19 mouse cellular contexts compared by ENCODE assay signal in the genomic region with DNA sequence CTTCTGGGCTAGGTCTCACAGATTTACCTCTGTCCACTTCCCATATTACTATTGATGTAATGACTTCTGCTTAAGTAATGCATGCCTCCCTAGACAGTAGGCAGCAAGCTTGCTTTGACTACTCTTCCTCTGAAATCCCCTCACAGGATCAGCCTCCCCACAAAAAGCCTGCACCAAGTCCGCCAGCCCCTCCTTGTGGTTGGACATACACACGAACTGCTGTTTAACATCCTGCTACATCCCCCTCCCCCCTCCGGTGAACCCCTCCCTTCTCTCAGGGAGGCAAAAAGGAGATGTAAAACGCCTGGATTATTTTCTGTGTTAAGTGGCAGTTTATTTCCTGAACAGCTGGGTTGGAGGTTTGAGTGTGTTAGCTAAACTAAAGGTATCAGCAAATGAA.
DNase-seq lines count a peak whose midpoint lies in the region; ATAC-seq lines count a peak whose summit lies in the region.
"Had no signal": no experiment of that assay in that cellular context is flagged by ENCODE, and none has a peak within 500 bp of the region (broad histone marks: within the 10 kb centered on the region; RNA-seq: fewer than 3 reads in every experiment).

No protein-coding gene starts in this region.

- H3K4me3 ChIP-seq in embryonic facial prominence, embryonic 14.5 days (ENCODE audit: low read depth, low read length): no peak overlapping the region
- no peak overlapping the region for H3K4me3 ChIP-seq in embryonic facial prominence, embryonic 10.5 days
- H3K4me3 ChIP-seq in hindbrain, embryonic 10.5 days: no peak overlapping the region
- H3K4me3 ChIP-seq: forebrain, embryonic 15.5 days; heart, embryonic 10.5 days; hindbrain, embryonic 13.5 days had no signal

- H3K4me1 ChIP-seq in embryonic facial prominence, embryonic 14.5 days (ENCODE audit: control insufficient read depth, insufficient read depth, low read length): no peaks in the 10 kb centered on the region
- H3K4me1 ChIP-seq in embryonic facial prominence, embryonic 10.5 days: no peaks in the 10 kb centered on the region
- no peaks in the 10 kb centered on the region for H3K4me1 ChIP-seq in hindbrain, embryonic 10.5 days (replicated peaks)
- H3K4me1 ChIP-seq: forebrain, embryonic 15.5 days; heart, embryonic 10.5 days; hindbrain, embryonic 13.5 days had no signal

- H3K9ac ChIP-seq in embryonic facial prominence, embryonic 14.5 days (ENCODE audit: low read depth, low read length): no peak overlapping the region
- H3K9ac ChIP-seq: forebrain, embryonic 15.5 days; hindbrain, embryonic 13.5 days had no signal

- H3K27me3 ChIP-seq in embryonic facial prominence, embryonic 14.5 days (replicated peaks; ENCODE audit: control insufficient read depth, insufficient read depth, low read length): no peaks in the 10 kb centered on the region
- H3K27me3 ChIP-seq in embryonic facial prominence, embryonic 10.5 days (replicated peaks; ENCODE audit: low read depth, poor library complexity, severe bottlenecking): no peaks in the 10 kb centered on the region
- no peaks in the 10 kb centered on the region for H3K27me3 ChIP-seq in hindbrain, embryonic 10.5 days (ENCODE audit: insufficient read depth, poor library complexity, severe bottlenecking)
- H3K27me3 ChIP-seq: forebrain, embryonic 15.5 days; hindbrain, embryonic 13.5 days had no signal

- WGBS in embryonic facial prominence, embryonic 14.5 days: 37% methylated on average over 4 of the region's 4 CpGs
- 43% methylated on average over 4 of the region's 4 CpGs for WGBS in embryonic facial prominence, embryonic 10.5 days
- WGBS in hindbrain, embryonic 10.5 days: 52% methylated on average over 4 of the region's 4 CpGs

- H3K27ac ChIP-seq in embryonic facial prominence, embryonic 14.5 days (replicated peaks; ENCODE audit: low read depth, low read length): no peak overlapping the region
- H3K27ac ChIP-seq in embryonic facial prominence, embryonic 10.5 days (replicated peaks): no peak overlapping the region
- H3K27ac ChIP-seq in hindbrain, embryonic 10.5 days: no peak overlapping the region
- H3K27ac ChIP-seq: forebrain, embryonic 15.5 days; heart, embryonic 10.5 days; hindbrain, embryonic 13.5 days; hindbrain, postnatal 0 days had no signal

- no peaks in the 10 kb centered on the region for H3K36me3 ChIP-seq in embryonic facial prominence, embryonic 14.5 days (ENCODE audit: control insufficient read depth, insufficient read depth, low read length)
- no peaks in the 10 kb centered on the region for H3K36me3 ChIP-seq in embryonic facial prominence, embryonic 10.5 days (replicated peaks)
- H3K36me3 ChIP-seq in hindbrain, embryonic 10.5 days: no peaks in the 10 kb centered on the region
- H3K36me3 ChIP-seq: forebrain, embryonic 15.5 days; G1E; heart, embryonic 10.5 days; hindbrain, embryonic 13.5 days had no signal

- no peak for ATAC-seq in embryonic facial prominence, embryonic 14.5 days (ENCODE audit: low read depth)
- ATAC-seq: forebrain, embryonic 15.5 days; hindbrain, postnatal 0 days had no signal

- peak; percentile 3 for DNase-seq in embryonic facial prominence, embryonic 14.5 days (ENCODE audit: low spot score)
- no peak for DNase-seq in embryonic facial prominence, embryonic 10.5 days (ENCODE audit: low spot score)
- DNase-seq in testis, postnatal 10 days (ENCODE audit: low spot score): peak; percentile 40
- no peak for DNase-seq in testis, postnatal 14 days (ENCODE audit: low spot score)
- DNase-seq in R1 (ENCODE audit: low read depth, low spot score): peak; percentile 13
- no peak for DNase-seq in hindbrain, embryonic 10.5 days (ENCODE audit: low spot score)
- no peak for DNase-seq in gastrocnemius, postnatal 25 days
- DNase-seq: adrenal gland, adult 2 months; adrenal gland, postnatal 36 days; cerebellum, adult 11-12 months; cerebellum, adult 9-11 months; heart, adult 18-20 months; heart, postnatal 10 days; heart, postnatal 4 days had no signal

- H3K9me3 ChIP-seq in embryonic facial prominence, embryonic 14.5 days (ENCODE audit: control insufficient read depth, low read length): no peaks in the 10 kb centered on the region
- H3K9me3 ChIP-seq in embryonic facial prominence, embryonic 10.5 days: no peaks in the 10 kb centered on the region
- H3K9me3 ChIP-seq in hindbrain, embryonic 10.5 days: no peaks in the 10 kb centered on the region
- H3K9me3 ChIP-seq: forebrain, embryonic 15.5 days; G1E; heart, embryonic 10.5 days; hindbrain, embryonic 13.5 days had no signal

- H3K4me2 ChIP-seq in embryonic facial prominence, embryonic 14.5 days (ENCODE audit: low read depth, low read length): no peak overlapping the region
- H3K4me2 ChIP-seq: forebrain, embryonic 15.5 days; hindbrain, embryonic 13.5 days had no signal

Comparison
In these comparisons a context has a peak if more than half of its experiments do, and no peak if none do; other contexts are left out.
1. DNase-seq: peak in embryonic facial prominence, embryonic 14.5 days (single experiment), testis, postnatal 10 days (single experiment) and R1 (single experiment); none in embryonic facial prominence, embryonic 10.5 days (single experiment), testis, postnatal 14 days (single experiment), hindbrain, embryonic 10.5 days (single experiment) and gastrocnemius, postnatal 25 days (single experiment).